Mouse (Mus musculus) kidney, embryonic 14.5 days (tissue): ENCODE data around the gene Smap2. TPM values are rescaled to one million over a fixed set of nuclear protein-coding genes. Genes with fewer than 3 reads are reported as not detected.

Experiments used
- ATAC-seq: fragments of 200-750 bp; cut with Nextera tagmentation; 2 replicates; pipeline ENCODE4 v1.8.0; 2017; ENCODE audit warnings: moderate number of reproducible peaks, mild to moderate bottlenecking, moderate TSS enrichment, moderate library complexity; ENCODE audit not compliant: low FRiP score, low TSS enrichment
- H3K27ac ChIP-seq: fragments of 300-500 bp; sonication (generic); 2 replicates; pipeline ENCODE4 v1.5.1; 2014; ENCODE audit warnings: low read depth, mild to moderate bottlenecking, low read length, moderate library complexity, mixed read lengths
- H3K27me3 ChIP-seq: fragments of 300-500 bp; sonication (generic); 2 replicates; pipeline ENCODE4 v1.6.1; 2014; ENCODE audit warnings: mild to moderate bottlenecking, low read length; ENCODE audit not compliant: control insufficient read depth, insufficient read depth
- H3K36me3 ChIP-seq: fragments of 300-500 bp; sonication (generic); 2 replicates; pipeline ENCODE4 v1.6.1; 2014; ENCODE audit warnings: low read length, mixed read lengths; ENCODE audit not compliant: control insufficient read depth, insufficient read depth
- H3K4me1 ChIP-seq: fragments of 300-500 bp; sonication (generic); 2 replicates; pipeline ENCODE4 v1.6.1; 2014; ENCODE audit warnings: low read length, mixed read lengths; ENCODE audit not compliant: control insufficient read depth, insufficient read depth
- H3K4me2 ChIP-seq: fragments of 300-500 bp; sonication (generic); replicated peaks from 2 replicates; pipeline ENCODE4 v1.6.1; 2014; ENCODE audit warnings: low read depth, mild to moderate bottlenecking, low read length
- H3K4me3 ChIP-seq: fragments of 300-500 bp; sonication (generic); 2 replicates; pipeline ENCODE4 v1.5.1; 2014; ENCODE audit warnings: mild to moderate bottlenecking, low read length
- H3K9ac ChIP-seq: fragments of 300-500 bp; sonication (generic); 2 replicates; pipeline ENCODE4 v1.6.1; 2014; ENCODE audit warnings: low read depth, mild to moderate bottlenecking, low read length, moderate library complexity
- H3K9me3 ChIP-seq: fragments of 300-500 bp; sonication (generic); 2 replicates; pipeline ENCODE4 v1.6.1; 2016; ENCODE audit warnings: low read length; ENCODE audit not compliant: control insufficient read depth
- WGBS: fragments of 180-500 bp; shearing (Covaris S2); extraction: QIAGEN DNeasy Blood & Tissue Kit; methylation state at CpG from one replicate; pipeline ENCODE4 v1.1.7; 2014; 5-methylcytosine and 5-hydroxymethylcytosine counted together
- polyA plus RNA-seq: library from polyadenylated mRNA; unstranded; fragments of >200 nt; fragmentation: Nextera tagmentation; extraction: Ambion mirVana; gene quantifications from 2 replicates; pipeline ENCODE4 v1.2.1, GENCODE M21; 2014

Smap2 gene
- polyA plus RNA-seq, 1 experiment from 2014 or later: 20.2 TPM

DNA sequence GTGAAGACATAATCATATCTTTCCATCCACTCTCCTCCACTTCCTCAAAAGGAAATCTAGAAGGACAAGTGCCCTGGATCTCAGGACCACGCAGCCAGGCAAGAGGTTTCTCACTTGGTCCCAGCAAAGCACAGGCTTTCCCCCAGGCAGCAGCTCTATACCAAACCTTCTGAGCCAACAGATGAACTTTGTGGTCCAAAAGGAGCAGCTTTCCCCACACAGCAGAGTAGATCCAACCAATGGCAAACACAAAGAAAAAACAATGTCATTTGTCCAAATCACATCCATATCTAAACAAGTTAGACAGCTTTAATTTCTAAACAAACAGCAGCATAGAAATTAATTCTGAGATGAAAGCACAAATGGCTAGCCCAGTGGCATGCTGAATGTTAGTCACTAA is 15.4 kb downstream of the Smap2 start:
- H3K27ac ChIP-seq: no peak overlapping the region
- no peak for ATAC-seq
- H3K36me3 ChIP-seq: no peaks in the 10 kb centered on the region
- peaks cover 13% of the 10 kb centered on the region for H3K4me1 ChIP-seq
- H3K27me3 ChIP-seq: no peaks in the 10 kb centered on the region
- 62% methylated on average over 1 of the region's 1 CpGs for WGBS
- no peak overlapping the region for H3K4me2 ChIP-seq
- H3K9ac ChIP-seq: no peak overlapping the region
- no peaks in the 10 kb centered on the region for H3K9me3 ChIP-seq
- H3K4me3 ChIP-seq: no peak overlapping the region

DNA sequence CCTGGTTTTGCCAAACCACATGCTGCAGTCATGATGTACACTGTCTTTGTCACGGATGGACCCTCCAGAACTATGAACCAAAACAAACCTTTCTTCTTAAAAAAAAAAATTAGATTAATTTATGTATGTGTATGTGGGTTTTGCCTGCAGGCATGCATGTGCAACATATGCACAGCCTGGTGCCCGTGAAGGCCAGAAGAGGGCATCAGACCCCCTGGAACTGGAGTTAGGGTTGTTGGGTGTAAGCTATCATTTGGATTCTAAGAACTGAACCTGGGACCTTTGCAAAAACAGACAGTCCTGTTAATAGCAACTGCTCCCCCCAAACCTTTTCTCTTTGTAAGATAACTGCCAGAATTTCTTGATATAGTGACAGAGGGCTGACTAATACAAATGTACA is 16.0 kb downstream of the Smap2 start:
- Histone ChIP-seq H3K4me2 (no peak overlapping the region), H3K4me3 (no peak overlapping the region), H3K27me3 (no peaks in the 10 kb centered on the region), H3K9me3 (no peaks in the 10 kb centered on the region), H3K4me1 (peaks cover 13% of the 10 kb centered on the region), H3K27ac (no peak overlapping the region), H3K9ac (no peak overlapping the region), H3K36me3 (no peaks in the 10 kb centered on the region)
- 85% methylated on average over 2 of the region's 2 CpGs for WGBS
- no peak for ATAC-seq

DNA sequence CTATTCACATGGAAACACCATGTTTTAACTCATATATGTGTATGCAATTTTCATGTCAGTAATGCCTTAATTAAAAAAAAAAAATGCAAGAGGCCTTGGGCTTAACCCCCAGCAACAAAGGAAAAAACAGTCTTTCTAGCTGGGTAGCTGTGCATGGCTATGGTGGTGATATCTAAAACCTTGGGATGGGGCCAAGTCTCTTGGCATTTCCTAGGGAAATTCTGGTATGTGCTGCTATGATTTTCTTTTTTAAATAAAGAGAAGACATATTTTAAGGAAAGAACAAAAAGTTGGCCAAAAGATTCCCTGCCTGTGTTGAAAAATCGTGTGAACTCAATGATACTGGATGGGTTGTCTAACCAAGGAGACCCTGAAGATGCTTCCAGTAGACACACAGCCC is 21.1 kb downstream of the Smap2 start:
- Histone ChIP-seq H3K36me3 (no peaks in the 10 kb centered on the region), H3K4me3 (no peak overlapping the region), H3K27ac (no peak overlapping the region), H3K9ac (no peak overlapping the region), H3K4me2 (no peak overlapping the region), H3K9me3 (no peaks in the 10 kb centered on the region), H3K27me3 (no peaks in the 10 kb centered on the region), H3K4me1 (no peaks in the 10 kb centered on the region)
- 82% methylated on average over 1 of the region's 1 CpGs for WGBS
- ATAC-seq: no peak

- no peak overlapping the region for H3K27ac ChIP-seq
- 94% methylated on average over 1 of the region's 1 CpGs for WGBS
- no peak for ATAC-seq
Observed at GRCm38 (mm10) chr4:120993025-120993424, 24.0 kb downstream of the Smap2 start.

GRCm38 (mm10) chr4:120992284-120992683 is 24.8 kb downstream of the Smap2 start:
- Histone ChIP-seq H3K36me3 (no peaks in the 10 kb centered on the region), H3K27ac (no peak overlapping the region), H3K27me3 (no peaks in the 10 kb centered on the region), H3K9me3 (peaks cover 5% of the 10 kb centered on the region; the same call in 1 of the 2 replicates), H3K4me2 (no peak overlapping the region), H3K4me1 (no peaks in the 10 kb centered on the region), H3K9ac (no peak overlapping the region), H3K4me3 (no peak overlapping the region)
- no peak for ATAC-seq
- WGBS: 87% methylated on average over 2 of the region's 2 CpGs

More at GRCm38 (mm10) chr4:120993025-120993424, 24.0 kb downstream of the Smap2 start:
- H3K9me3 ChIP-seq: peaks cover 5% of the 10 kb centered on the region; the same call in 1 of the 2 replicates
- no peak overlapping the region for H3K4me3 ChIP-seq
- H3K4me2 ChIP-seq: no peak overlapping the region
- no peak overlapping the region for H3K9ac ChIP-seq
- no peaks in the 10 kb centered on the region for H3K27me3 ChIP-seq
- no peaks in the 10 kb centered on the region for H3K4me1 ChIP-seq
- no peaks in the 10 kb centered on the region for H3K36me3 ChIP-seq

DNA sequence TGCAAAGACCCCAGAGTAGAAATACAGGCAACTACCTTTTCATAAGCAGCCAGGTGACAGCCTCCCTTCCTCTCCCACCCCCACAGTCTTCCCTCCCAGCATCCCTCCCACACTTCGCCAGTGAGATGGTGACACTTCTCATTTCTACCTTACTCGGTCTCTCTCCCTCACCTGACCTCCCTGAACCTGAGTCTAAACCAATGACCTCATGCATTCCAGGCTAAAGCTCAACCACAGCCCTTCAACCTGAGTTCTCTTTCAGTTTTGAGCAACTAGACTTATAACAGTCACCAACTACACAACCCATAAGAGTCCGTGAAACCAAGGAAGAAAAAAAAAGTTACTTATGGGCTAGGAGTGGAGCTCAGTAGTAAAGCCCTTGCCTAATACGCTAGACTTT is 29.7 kb downstream of the Smap2 start:
- Histone ChIP-seq H3K4me1 (no peaks in the 10 kb centered on the region), H3K27ac (no peak overlapping the region), H3K27me3 (no peaks in the 10 kb centered on the region), H3K9ac (no peak overlapping the region), H3K4me3 (no peak overlapping the region), H3K4me2 (no peak overlapping the region), H3K36me3 (peaks cover 11% of the 10 kb centered on the region; the same call in 1 of the 2 replicates), H3K9me3 (peaks cover 5% of the 10 kb centered on the region; the same call in 1 of the 2 replicates)
- 66% methylated on average over 4 of the region's 4 CpGs for WGBS
- no peak for ATAC-seq

GRCm38 (mm10) chr4:120986446-120986845 is 30.6 kb downstream of the Smap2 start:
- 20% methylated on average over 6 of the region's 6 CpGs for WGBS
- no peak overlapping the region for H3K27ac ChIP-seq
- peaks cover 5% of the 10 kb centered on the region; the same call in 1 of the 2 replicates for H3K9me3 ChIP-seq
- no peaks in the 10 kb centered on the region for H3K27me3 ChIP-seq
- H3K4me1 ChIP-seq: no peaks in the 10 kb centered on the region
- ATAC-seq: no peak
- no peak overlapping the region for H3K9ac ChIP-seq
- no peak overlapping the region for H3K4me2 ChIP-seq
- H3K36me3 ChIP-seq: peaks cover 11% of the 10 kb centered on the region; the same call in 1 of the 2 replicates
- H3K4me3 ChIP-seq: no peak overlapping the region

DNA sequence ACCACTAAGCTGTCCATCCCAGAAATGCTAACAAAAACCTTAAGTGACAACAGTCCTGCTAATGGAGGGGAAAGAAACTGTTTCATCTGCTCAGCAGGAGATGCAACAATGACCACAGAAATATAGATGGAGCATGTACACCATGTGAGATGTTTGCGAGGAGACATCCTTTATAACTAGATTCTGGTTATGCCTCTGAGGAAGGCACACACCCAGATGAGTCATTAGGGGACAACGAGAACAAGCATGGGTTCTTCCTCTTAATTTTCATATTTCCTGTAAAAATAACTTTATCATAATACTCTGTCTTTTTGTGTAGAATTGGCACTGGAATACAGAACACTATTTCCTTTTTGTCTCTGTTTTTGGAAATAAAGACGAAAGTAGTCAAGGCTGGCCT is 38.8 kb downstream of the Smap2 start:
- H3K4me3 ChIP-seq: no peak overlapping the region
- no peak overlapping the region for H3K4me2 ChIP-seq
- 89% methylated on average over 3 of the region's 3 CpGs for WGBS
- no peaks in the 10 kb centered on the region for H3K9me3 ChIP-seq
- ATAC-seq: no peak
- H3K36me3 ChIP-seq: peaks cover 21% of the 10 kb centered on the region; the same call in 1 of the 2 replicates
- no peaks in the 10 kb centered on the region for H3K27me3 ChIP-seq
- H3K9ac ChIP-seq: no peak overlapping the region
- no peak overlapping the region for H3K27ac ChIP-seq
- H3K4me1 ChIP-seq: no peaks in the 10 kb centered on the region

- Histone ChIP-seq H3K27me3 (no peaks in the 10 kb centered on the region), H3K4me1 (no peaks in the 10 kb centered on the region), H3K9ac (no peak overlapping the region), H3K9me3 (no peaks in the 10 kb centered on the region), H3K4me2 (no peak overlapping the region), H3K27ac (no peak overlapping the region), H3K36me3 (peaks cover 37% of the 10 kb centered on the region), H3K4me3 (no peak overlapping the region)
- no peak for ATAC-seq
- WGBS: 91% methylated on average over 4 of the region's 4 CpGs
Observed at GRCm38 (mm10) chr4:120975428-120975734, 41.7 kb downstream of the Smap2 start.
